Mouse (Mus musculus): ENCODE measurements around the gene Dnal4. TPM values are rescaled to one million over a fixed set of nuclear protein-coding genes. Genes with fewer than 3 reads are reported as not detected.
A peak's percentile ranks its signal among the peaks of the same experiment; 100 is the strongest.

Gene Dnal4
- polyA plus RNA-seq, 1 experiment from 2014 or later, result 89.5 TPM

DNA sequence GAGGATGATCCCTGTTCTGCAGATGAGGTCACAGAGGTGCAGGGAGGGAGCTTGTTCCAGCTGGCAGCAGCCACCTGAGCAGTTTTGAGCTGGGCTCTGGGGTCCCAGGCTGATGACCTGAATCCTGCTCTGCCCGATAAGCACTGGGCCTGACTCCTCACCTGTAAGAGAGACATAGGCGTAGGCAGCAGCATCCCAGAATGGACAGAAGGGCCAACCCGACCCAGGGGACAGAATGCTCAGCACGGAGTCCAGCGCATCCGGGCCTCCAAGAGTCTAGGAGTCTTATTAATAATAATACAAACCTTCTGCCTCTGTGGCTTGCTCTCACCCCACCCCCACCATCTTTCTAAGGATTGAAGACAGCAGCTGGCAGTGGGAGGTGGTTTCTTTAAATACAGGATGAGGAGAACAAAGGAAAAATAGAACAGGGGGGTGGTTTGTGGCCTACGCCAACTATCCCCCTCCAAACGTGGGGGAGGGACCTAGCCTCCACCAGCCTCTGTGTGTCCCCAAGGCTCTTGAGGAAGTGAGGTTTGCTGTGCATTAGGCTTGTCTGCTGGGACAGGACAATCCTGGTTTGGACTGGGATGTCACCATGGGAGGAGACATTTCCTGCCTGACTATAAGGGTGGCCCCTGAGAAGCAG, 21.5 kb downstream of the Dnal4 start:
- no peak overlapping the region for H3K4me3 ChIP-seq (replicated peaks; ENCODE audit: low read length)
- WGBS, result 78% methylated on average over 8 of the region's 8 CpGs
- no peaks in the 10 kb centered on the region for H3K27me3 ChIP-seq (replicated peaks; ENCODE audit: control insufficient read depth, insufficient read depth, low read length)
- H3K9me3 ChIP-seq (ENCODE audit: control insufficient read depth, low read length), result no peaks in the 10 kb centered on the region
- no peak overlapping the region for H3K27ac ChIP-seq (ENCODE audit: low read length)
- 0 out of 2 replicates have a peak, but pooled peaks cover 4% of the 10 kb centered on the region for H3K4me1 ChIP-seq (replicated peaks; ENCODE audit: control insufficient read depth, insufficient read depth, low read length)
- no peaks in the 10 kb centered on the region for H3K36me3 ChIP-seq (ENCODE audit: control insufficient read depth, insufficient read depth)
- no peak overlapping the region for H3K9ac ChIP-seq (replicated peaks; ENCODE audit: low read depth, low read length)
- ATAC-seq, result no peak
- H3K4me2 ChIP-seq (ENCODE audit: low read length), result no peak overlapping the region

DNA sequence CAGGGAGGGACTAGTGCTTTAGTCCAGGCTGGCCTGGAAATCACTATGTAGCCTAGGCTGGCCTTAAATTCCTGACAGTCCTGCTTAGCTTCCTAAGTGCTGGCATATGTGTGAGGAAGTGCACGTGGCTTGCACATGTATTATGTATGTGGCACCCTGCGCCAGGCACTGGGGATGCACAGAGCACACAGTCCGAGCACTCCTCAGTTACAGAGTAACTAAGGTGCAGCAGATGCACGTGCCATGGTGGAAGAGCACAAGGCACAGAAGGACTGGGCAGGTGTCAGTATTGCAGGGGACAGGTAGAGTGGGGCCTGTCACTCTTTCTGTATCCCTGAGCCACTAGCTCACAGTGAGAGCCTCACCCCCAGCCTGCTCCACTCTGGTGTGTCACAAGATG, 22.5 kb downstream of the Dnal4 start:
- ATAC-seq, result no peak
- H3K4me3 ChIP-seq (replicated peaks; ENCODE audit: low read length), result no peak overlapping the region
- WGBS, result 86% methylated on average over 4 of the region's 4 CpGs

DNA sequence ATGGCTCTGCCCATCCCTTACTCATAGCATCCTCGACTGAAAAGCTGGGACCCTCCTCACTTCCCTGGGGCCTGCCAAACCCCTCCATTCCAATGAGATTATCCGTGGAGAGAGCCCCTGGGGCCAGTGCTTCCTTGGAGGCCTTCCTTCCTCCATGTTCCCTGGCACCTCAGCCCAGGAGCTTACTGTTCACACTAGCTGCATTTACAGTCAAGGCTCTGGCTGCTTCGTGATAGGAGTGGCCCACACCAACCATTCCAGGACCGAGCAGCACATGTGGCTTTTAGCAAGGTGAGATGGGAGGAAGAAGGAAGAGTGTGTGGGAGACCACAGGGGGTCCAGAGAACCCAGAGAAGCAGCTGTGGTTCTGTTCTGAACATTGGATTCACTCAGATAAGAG, 23.8 kb downstream of the Dnal4 start:
- Histone ChIP-seq H3K27me3 (replicated peaks; ENCODE audit: control insufficient read depth, insufficient read depth, low read length) (no peaks in the 10 kb centered on the region), H3K27ac (ENCODE audit: low read length) (no peak overlapping the region), H3K4me1 (replicated peaks; ENCODE audit: control insufficient read depth, insufficient read depth, low read length) (0 out of 2 replicates have a peak, but pooled peaks cover 4% of the 10 kb centered on the region), H3K4me3 (replicated peaks; ENCODE audit: low read length) (no peak overlapping the region), H3K9ac (replicated peaks; ENCODE audit: low read depth, low read length) (no peak overlapping the region), H3K36me3 (ENCODE audit: control insufficient read depth, insufficient read depth) (no peaks in the 10 kb centered on the region), H3K9me3 (ENCODE audit: control insufficient read depth, low read length) (no peaks in the 10 kb centered on the region), H3K4me2 (ENCODE audit: low read length) (no peak overlapping the region)
- no peak for ATAC-seq
- 57% methylated on average over 4 of the region's 4 CpGs for WGBS

More for the DNA sequence above, 22.5 kb downstream of the Dnal4 start:
- Histone ChIP-seq H3K9me3 (ENCODE audit: control insufficient read depth, low read length) (no peaks in the 10 kb centered on the region), H3K4me1 (replicated peaks; ENCODE audit: control insufficient read depth, insufficient read depth, low read length) (0 out of 2 replicates have a peak, but pooled peaks cover 4% of the 10 kb centered on the region), H3K27me3 (replicated peaks; ENCODE audit: control insufficient read depth, insufficient read depth, low read length) (no peaks in the 10 kb centered on the region), H3K9ac (replicated peaks; ENCODE audit: low read depth, low read length) (no peak overlapping the region), H3K4me2 (ENCODE audit: low read length) (no peak overlapping the region), H3K27ac (ENCODE audit: low read length) (no peak overlapping the region), H3K36me3 (ENCODE audit: control insufficient read depth, insufficient read depth) (no peaks in the 10 kb centered on the region)

DNA sequence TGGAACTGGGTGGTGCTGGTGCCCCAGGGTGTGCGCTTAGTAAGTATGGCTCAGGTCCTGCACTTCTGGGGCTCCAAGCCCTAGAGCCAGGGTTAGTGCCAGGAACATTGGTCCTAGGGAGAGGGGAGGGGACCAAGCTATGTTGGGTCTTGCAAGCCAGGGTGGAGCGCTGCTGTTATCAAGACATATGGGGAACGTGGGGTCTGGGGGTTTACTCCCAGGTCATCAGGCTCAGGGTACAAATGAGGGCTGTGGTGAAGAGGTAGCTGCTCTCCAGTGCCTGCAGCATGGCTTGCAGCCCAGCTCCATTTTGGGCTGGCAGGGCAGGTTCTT, 24.3 kb downstream of the Dnal4 start:
- Histone ChIP-seq H3K4me1 (replicated peaks; ENCODE audit: control insufficient read depth, insufficient read depth, low read length) (0 out of 2 replicates have a peak, but pooled peaks cover 4% of the 10 kb centered on the region), H3K4me2 (ENCODE audit: low read length) (no peak overlapping the region), H3K27me3 (replicated peaks; ENCODE audit: control insufficient read depth, insufficient read depth, low read length) (no peaks in the 10 kb centered on the region), H3K9me3 (ENCODE audit: control insufficient read depth, low read length) (no peaks in the 10 kb centered on the region), H3K36me3 (ENCODE audit: control insufficient read depth, insufficient read depth) (no peaks in the 10 kb centered on the region), H3K4me3 (replicated peaks; ENCODE audit: low read length) (no peak overlapping the region), H3K9ac (replicated peaks; ENCODE audit: low read depth, low read length) (no peak overlapping the region), H3K27ac (ENCODE audit: low read length) (no peak overlapping the region)
- 84% methylated on average over 3 of the region's 3 CpGs for WGBS
- peak; percentile 21; the same call in 1 of the 2 replicates for ATAC-seq

DNA sequence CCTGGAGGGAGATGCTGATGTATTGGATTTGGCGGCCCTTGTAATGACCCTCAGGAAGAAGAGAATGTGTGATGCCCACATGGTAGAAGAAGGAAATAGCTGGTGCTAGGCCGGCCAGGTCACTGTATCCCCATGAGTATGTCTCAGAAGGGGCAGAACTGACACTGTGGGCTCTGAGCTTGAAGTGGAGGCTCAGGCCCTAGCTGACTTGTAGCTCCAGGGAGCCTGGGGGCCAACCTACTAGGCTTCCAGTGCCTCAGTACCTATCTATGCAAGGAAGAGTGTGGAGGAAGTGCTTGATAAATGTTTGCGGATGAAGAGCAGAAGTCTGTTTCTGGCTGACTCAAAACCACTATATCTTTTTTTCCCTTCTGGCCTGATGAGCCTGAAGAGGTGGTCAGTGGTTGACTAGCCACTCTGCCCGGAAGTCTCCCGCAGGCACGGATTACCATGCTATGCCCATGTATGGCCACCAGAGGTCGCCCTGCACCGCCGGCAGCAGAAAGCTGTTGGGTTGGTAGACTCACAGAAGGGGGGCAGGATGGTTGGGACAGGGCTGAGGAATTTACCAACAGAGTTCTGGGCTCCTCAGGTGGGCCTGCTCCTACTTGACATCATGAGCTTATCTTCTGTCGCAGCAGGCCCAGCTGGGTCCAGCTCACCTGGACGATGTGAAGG, 24.8 kb downstream of the Dnal4 start:
- Histone ChIP-seq H3K36me3 (ENCODE audit: control insufficient read depth, insufficient read depth) (no peaks in the 10 kb centered on the region), H3K9ac (replicated peaks; ENCODE audit: low read depth, low read length) (no peak overlapping the region), H3K27ac (ENCODE audit: low read length) (no peak overlapping the region), H3K9me3 (ENCODE audit: control insufficient read depth, low read length) (no peaks in the 10 kb centered on the region), H3K4me2 (ENCODE audit: low read length) (no peak overlapping the region), H3K27me3 (replicated peaks; ENCODE audit: control insufficient read depth, insufficient read depth, low read length) (no peaks in the 10 kb centered on the region), H3K4me1 (replicated peaks; ENCODE audit: control insufficient read depth, insufficient read depth, low read length) (0 out of 2 replicates have a peak, but pooled peaks cover 4% of the 10 kb centered on the region), H3K4me3 (replicated peaks; ENCODE audit: low read length) (no peak overlapping the region)
- ATAC-seq, result peak; percentile 62
- WGBS, result 29% methylated on average over 11 of the region's 11 CpGs

DNA sequence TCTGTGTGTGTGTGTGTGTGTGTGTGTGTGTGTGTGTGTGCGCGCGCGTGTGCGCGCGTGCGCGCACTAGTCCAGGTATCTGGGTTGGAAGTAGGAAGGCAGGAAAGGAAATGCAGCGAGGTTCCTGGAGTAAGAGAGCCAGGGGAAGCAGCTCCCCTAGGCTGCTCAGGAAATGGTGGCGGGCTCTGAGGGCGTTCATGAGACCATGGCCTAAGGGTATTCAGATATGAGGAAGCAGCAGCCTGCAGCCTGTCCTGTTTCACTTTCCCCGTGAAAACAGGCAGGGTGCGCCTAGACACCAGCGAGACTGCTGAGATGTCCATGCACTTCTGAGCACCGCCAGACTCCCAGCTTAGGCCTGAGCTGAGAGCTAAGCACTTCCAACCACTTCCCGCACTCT, 25.9 kb downstream of the Dnal4 start:
- Histone ChIP-seq H3K4me3 (replicated peaks; ENCODE audit: low read length) (no peak overlapping the region), H3K4me1 (replicated peaks; ENCODE audit: control insufficient read depth, insufficient read depth, low read length) (0 out of 2 replicates have a peak, but pooled peaks cover 4% of the 10 kb centered on the region), H3K36me3 (ENCODE audit: control insufficient read depth, insufficient read depth) (no peaks in the 10 kb centered on the region), H3K27me3 (replicated peaks; ENCODE audit: control insufficient read depth, insufficient read depth, low read length) (no peaks in the 10 kb centered on the region), H3K27ac (ENCODE audit: low read length) (no peak overlapping the region), H3K9me3 (ENCODE audit: control insufficient read depth, low read length) (no peaks in the 10 kb centered on the region), H3K9ac (replicated peaks; ENCODE audit: low read depth, low read length) (no peak overlapping the region), H3K4me2 (ENCODE audit: low read length) (no peak overlapping the region)
- ATAC-seq, result no peak
- 88% methylated on average over 17 of the region's 17 CpGs for WGBS

DNA sequence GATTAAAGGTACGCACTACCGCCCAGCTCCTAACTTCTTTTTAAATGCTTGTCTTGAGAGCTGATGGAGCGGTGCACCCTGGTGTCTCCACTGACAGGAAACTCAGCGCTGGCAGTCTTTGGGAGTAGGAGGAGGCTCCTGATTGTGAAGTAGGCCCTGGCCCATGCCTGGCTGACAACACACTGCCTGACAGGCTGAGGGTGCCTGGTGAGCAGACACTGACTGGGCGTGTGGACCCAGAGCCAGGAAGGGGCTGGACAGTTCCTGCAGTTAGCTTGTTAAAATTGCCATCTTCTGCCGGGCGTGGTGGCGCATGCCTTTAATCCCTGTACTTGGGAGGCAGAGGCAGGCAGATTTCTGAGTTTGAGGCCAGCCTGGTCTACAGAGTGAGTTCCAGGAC, 27.4 kb downstream of the Dnal4 start:
- Histone ChIP-seq H3K27me3 (replicated peaks; ENCODE audit: control insufficient read depth, insufficient read depth, low read length) (no peaks in the 10 kb centered on the region), H3K27ac (ENCODE audit: low read length) (no peak overlapping the region), H3K4me1 (replicated peaks; ENCODE audit: control insufficient read depth, insufficient read depth, low read length) (no peaks in the 10 kb centered on the region), H3K4me2 (ENCODE audit: low read length) (no peak overlapping the region), H3K9ac (replicated peaks; ENCODE audit: low read depth, low read length) (no peak overlapping the region), H3K9me3 (ENCODE audit: control insufficient read depth, low read length) (no peaks in the 10 kb centered on the region), H3K4me3 (replicated peaks; ENCODE audit: low read length) (no peak overlapping the region), H3K36me3 (ENCODE audit: control insufficient read depth, insufficient read depth) (no peaks in the 10 kb centered on the region)
- no peak for ATAC-seq
- 85% methylated on average over 8 of the region's 8 CpGs for WGBS

DNA sequence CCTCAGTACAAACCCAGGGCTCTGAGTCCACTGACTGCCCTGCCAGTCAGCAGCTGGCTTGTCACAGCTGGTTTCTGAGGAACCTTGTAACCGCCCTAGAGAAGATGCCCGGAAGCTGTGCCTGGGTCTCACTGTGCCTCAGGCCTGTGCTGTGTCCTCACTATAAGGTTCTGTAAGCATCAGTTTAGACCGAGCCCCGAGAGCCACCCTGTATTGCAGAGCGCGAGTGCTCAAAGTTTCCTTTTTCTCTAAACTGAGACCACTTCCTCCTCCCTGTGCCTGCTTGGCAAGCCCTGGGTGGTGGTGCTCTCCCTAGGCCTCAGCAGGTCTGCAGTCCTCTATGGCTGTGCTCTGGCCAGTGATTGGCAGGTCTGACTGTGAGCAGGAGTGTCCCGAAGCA, 28.5 kb downstream of the Dnal4 start:
- Histone ChIP-seq H3K27ac (ENCODE audit: low read length) (no peak overlapping the region), H3K4me2 (ENCODE audit: low read length) (no peak overlapping the region), H3K36me3 (ENCODE audit: control insufficient read depth, insufficient read depth) (no peaks in the 10 kb centered on the region), H3K4me3 (replicated peaks; ENCODE audit: low read length) (no peak overlapping the region), H3K4me1 (replicated peaks; ENCODE audit: control insufficient read depth, insufficient read depth, low read length) (no peaks in the 10 kb centered on the region), H3K9ac (replicated peaks; ENCODE audit: low read depth, low read length) (no peak overlapping the region), H3K27me3 (replicated peaks; ENCODE audit: control insufficient read depth, insufficient read depth, low read length) (no peaks in the 10 kb centered on the region), H3K9me3 (ENCODE audit: control insufficient read depth, low read length) (no peaks in the 10 kb centered on the region)
- ATAC-seq, result no peak
- WGBS, result 95% methylated on average over 7 of the region's 7 CpGs

DNA sequence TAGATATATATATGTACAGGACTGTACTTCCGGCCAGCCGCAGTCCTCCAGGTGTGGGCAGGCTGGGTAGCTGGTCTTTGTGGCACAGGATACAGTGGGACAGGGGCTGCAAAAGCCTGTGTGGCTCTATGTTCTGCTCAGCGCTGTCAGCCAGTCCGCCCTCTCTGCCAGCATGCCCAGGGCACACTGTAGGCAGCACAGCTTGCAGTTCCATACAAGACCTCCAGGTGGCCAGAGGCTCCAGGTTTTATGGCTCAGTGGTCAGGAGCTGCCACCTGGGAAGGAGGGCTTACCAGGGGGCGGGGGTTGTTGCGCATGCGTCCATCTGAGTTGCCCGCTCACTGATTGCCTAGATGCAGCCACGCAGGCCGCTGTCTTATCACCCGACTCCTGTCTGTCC, 29.7 kb downstream of the Dnal4 start:
- Histone ChIP-seq H3K27ac (ENCODE audit: low read length) (no peak overlapping the region), H3K9me3 (ENCODE audit: control insufficient read depth, low read length) (no peaks in the 10 kb centered on the region), H3K4me3 (replicated peaks; ENCODE audit: low read length) (no peak overlapping the region), H3K36me3 (ENCODE audit: control insufficient read depth, insufficient read depth) (no peaks in the 10 kb centered on the region), H3K4me1 (replicated peaks; ENCODE audit: control insufficient read depth, insufficient read depth, low read length) (peaks cover 3% of the 10 kb centered on the region; the same call in 1 of the 2 replicates), H3K9ac (replicated peaks; ENCODE audit: low read depth, low read length) (no peak overlapping the region), H3K27me3 (replicated peaks; ENCODE audit: control insufficient read depth, insufficient read depth, low read length) (no peaks in the 10 kb centered on the region), H3K4me2 (ENCODE audit: low read length) (no peak overlapping the region)
- no peak for ATAC-seq
- WGBS, result 53% methylated on average over 11 of the region's 11 CpGs
